Mouse (Mus musculus) hindbrain, postnatal 0 days (tissue): Measurements from ENCODE around the gene Wdr6. TPM values are rescaled to one million over a fixed set of nuclear protein-coding genes. Genes with fewer than 3 reads are reported as not detected.

ENCODE experiments used
- ATAC-seq: fragments of 200-750 bp; cut with Nextera tagmentation; 2 replicates; pipeline ENCODE4 v1.8.0; 2017; ENCODE audit warnings: mild to moderate bottlenecking, moderate TSS enrichment, moderate library complexity
- DNase-seq: peaks from one replicate; pipeline ENCODE4 v3.0.0-alpha.2; 2015; ENCODE audit warnings: low spot score
- H3K27ac ChIP-seq: fragments of 300-500 bp; sonication (generic); 2 replicates; pipeline ENCODE4 v1.5.1; 2014; ENCODE audit warnings: mild to moderate bottlenecking
- H3K27me3 ChIP-seq: fragments of 300-500 bp; sonication (generic); 2 replicates; pipeline ENCODE4 v1.6.1; 2014; ENCODE audit warnings: low read length, mixed read lengths; ENCODE audit not compliant: insufficient read depth
- H3K36me3 ChIP-seq: fragments of 300-500 bp; sonication (generic); 2 replicates; pipeline ENCODE4 v1.6.1; 2014; ENCODE audit warnings: low read length, mixed read lengths; ENCODE audit not compliant: insufficient read depth
- H3K4me1 ChIP-seq: fragments of 300-500 bp; sonication (generic); 2 replicates; pipeline ENCODE4 v1.6.1; 2014; ENCODE audit warnings: antibody characterized with exemption, low read length, mixed read lengths; ENCODE audit not compliant: insufficient read depth
- H3K4me2 ChIP-seq: fragments of 300-500 bp; sonication (generic); 2 replicates; pipeline ENCODE4 v1.6.1; 2014; ENCODE audit warnings: low read depth, mild to moderate bottlenecking, low read length, moderate library complexity, mixed read lengths
- H3K4me3 ChIP-seq: fragments of 300-500 bp; sonication (generic); 2 replicates; pipeline ENCODE4 v1.5.1; 2014; ENCODE audit warnings: low read length
- H3K9ac ChIP-seq: fragments of 300-500 bp; sonication (generic); replicated peaks from 2 replicates; pipeline ENCODE4 v1.6.1; 2014; ENCODE audit warnings: mild to moderate bottlenecking, low read length, moderate library complexity, mixed read lengths
- H3K9me3 ChIP-seq: fragments of 300-500 bp; sonication (generic); 2 replicates; pipeline ENCODE4 v1.6.1; 2016; ENCODE audit warnings: low read length, mixed read lengths
- CTCF ChIP-seq: IDR thresholded peaks from 2 replicates; pipeline ENCODE4 v1.5.1; 2016; ENCODE audit warnings: antibody characterized with exemption, control low read depth, low read depth
- WGBS: fragments of 180-500 bp; shearing (Covaris S2); extraction: QIAGEN DNeasy Blood & Tissue Kit; methylation state at CpG from one replicate; pipeline ENCODE4 v1.1.7; 2014; 5-methylcytosine and 5-hydroxymethylcytosine counted together
- polyA plus RNA-seq: library from polyadenylated mRNA; unstranded; fragments of >200 nt; fragmentation: Nextera tagmentation; extraction: Ambion mirVana; gene quantifications from 2 replicates; pipeline ENCODE4 v1.2.1, GENCODE M21; 2015
- total RNA-seq: library from RNA; depleted of rRNA; stranded (reverse); fragments of >200 nt; gene quantifications from 2 replicates; pipeline ENCODE4 v1.2.3, GENCODE M21; 2014

Wdr6 gene
- total and polyA plus RNA-seq, 2 experiments from 2014 or later, result 282 to 581 TPM

DNA sequence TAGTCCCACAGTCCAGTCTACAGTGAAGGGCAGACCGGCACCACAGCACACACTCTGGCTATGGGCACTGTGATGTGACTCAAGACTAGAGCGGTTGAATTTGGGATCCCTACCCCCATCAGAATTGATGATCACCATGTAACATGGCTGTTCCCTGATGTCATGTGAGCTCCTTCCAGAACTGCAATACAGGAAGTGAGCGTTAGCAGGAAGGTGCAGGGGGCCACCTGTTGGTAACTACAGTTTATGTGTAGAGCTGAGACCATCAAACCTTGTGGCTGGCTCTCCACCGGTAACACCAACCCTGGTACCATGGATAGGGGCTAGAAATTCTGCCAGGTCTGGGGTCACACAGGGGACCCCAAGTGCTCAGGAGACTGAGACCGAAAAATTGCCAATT is 10.7 kb upstream of the Wdr6 start:
- no peak overlapping the region for H3K4me2 ChIP-seq
- H3K9me3 ChIP-seq, result no peaks in the 10 kb centered on the region
- peak overlapping the region; percentile 95 for H3K27ac ChIP-seq
- peaks cover 32% of the 10 kb centered on the region for H3K4me1 ChIP-seq
- DNase-seq (peak; percentile 71), ATAC-seq (no peak)
- H3K27me3 ChIP-seq, result no peaks in the 10 kb centered on the region
- no peaks in the 10 kb centered on the region for H3K36me3 ChIP-seq
- H3K4me3 ChIP-seq, result no peak overlapping the region
- no peak overlapping the region for H3K9ac ChIP-seq
- peak; percentile 65 for TF ChIP-seq CTCF
- WGBS, result 66% methylated on average over 5 of the region's 5 CpGs

GRCm38 (mm10) chr9:108587571-108588180 is 9.1 kb upstream of the Wdr6 start:
- H3K27ac ChIP-seq, result peak overlapping the region; percentile 95
- H3K4me1 ChIP-seq, result peaks cover 32% of the 10 kb centered on the region
- H3K36me3 ChIP-seq, result no peaks in the 10 kb centered on the region
- ATAC-seq, result peak; percentile 97
- H3K9ac ChIP-seq, result peak overlapping the region; percentile 35; the same call in 1 of the 2 replicates
- no peaks in the 10 kb centered on the region for H3K27me3 ChIP-seq
- TF ChIP-seq CTCF, result no peak
- WGBS, result 1% methylated on average over 14 of the region's 14 CpGs
- peak overlapping the region; percentile 52 for H3K4me2 ChIP-seq
- peak; percentile 95 for DNase-seq
- 0 out of 2 replicates have a peak overlapping the region, but pooled peaks have one; percentile 14 for H3K4me3 ChIP-seq
- H3K9me3 ChIP-seq, result no peaks in the 10 kb centered on the region

DNA sequence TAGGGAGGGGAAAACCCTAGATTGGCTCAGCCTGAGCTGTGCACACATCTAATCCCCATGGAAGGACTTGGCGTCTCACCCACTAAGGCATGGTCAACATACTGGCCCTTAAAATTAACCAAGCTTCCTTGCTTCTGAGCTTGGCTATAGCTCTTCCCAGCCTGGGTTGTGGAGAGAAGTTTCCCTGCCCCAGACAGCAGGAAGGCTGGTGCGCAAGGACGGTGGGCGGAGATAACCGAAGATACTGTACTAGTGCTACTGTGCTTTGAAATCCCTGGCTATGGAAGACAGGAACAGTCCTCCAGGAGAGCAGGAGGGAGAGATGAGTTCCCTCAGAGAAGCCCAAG is 778 bp upstream of the Wdr6 start:
- no peaks in the 10 kb centered on the region for H3K27me3 ChIP-seq
- TF ChIP-seq CTCF, result no peak
- 58% methylated on average over 5 of the region's 5 CpGs for WGBS
- peaks cover 19% of the 10 kb centered on the region for H3K4me1 ChIP-seq
- H3K9me3 ChIP-seq, result no peaks in the 10 kb centered on the region
- peak overlapping the region; percentile 98 for H3K27ac ChIP-seq
- H3K9ac ChIP-seq, result peak overlapping the region; percentile 96
- peak overlapping the region; percentile 81 for H3K4me2 ChIP-seq
- no peak for ATAC-seq
- no peak for DNase-seq
- H3K4me3 ChIP-seq, result peak overlapping the region; percentile 71; the same call in 1 of the 2 replicates
- peaks cover 18% of the 10 kb centered on the region for H3K36me3 ChIP-seq

GRCm38 (mm10) chr9:108577934-108578544 is 500 bp downstream of the Wdr6 start:
- Histone ChIP-seq H3K27me3 (no peaks in the 10 kb centered on the region), H3K4me1 (peaks cover 19% of the 10 kb centered on the region), H3K9me3 (no peaks in the 10 kb centered on the region), H3K4me2 (peak overlapping the region; percentile 81), H3K36me3 (peaks cover 27% of the 10 kb centered on the region), H3K27ac (peak overlapping the region; percentile 98), H3K4me3 (peak overlapping the region; percentile 71), H3K9ac (peak overlapping the region; percentile 96)
- TF ChIP-seq CTCF, result no peak
- peak; percentile 74 for DNase-seq
- 0 out of 2 replicates have a peak, but pooled peaks have one; percentile 1 for ATAC-seq
- WGBS, result 1% methylated on average over 24 of the region's 24 CpGs

DNA sequence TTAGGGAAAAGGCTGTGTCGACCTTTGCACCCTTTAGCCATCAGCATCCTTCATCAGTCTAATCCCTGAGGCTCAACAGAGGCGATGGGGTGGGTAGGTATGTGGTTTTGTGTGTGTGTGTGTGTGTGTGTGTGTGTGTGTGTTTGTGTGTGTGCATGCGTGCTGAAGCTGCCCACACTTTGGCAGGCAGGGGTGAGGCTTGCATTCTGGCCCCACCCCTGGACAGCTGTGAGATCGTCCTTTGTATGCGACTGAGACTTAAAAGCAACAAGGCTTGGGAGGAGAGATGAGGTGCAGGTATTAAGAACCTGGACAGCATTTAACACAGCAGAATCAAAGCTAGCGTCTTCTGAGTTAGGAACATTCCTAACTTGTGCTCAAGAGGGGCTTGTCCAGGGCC is 1.5 kb downstream of the Wdr6 start:
- H3K4me2 ChIP-seq, result peak overlapping the region; percentile 81
- peak overlapping the region; percentile 71 for H3K4me3 ChIP-seq
- H3K36me3 ChIP-seq, result peaks cover 37% of the 10 kb centered on the region
- H3K27ac ChIP-seq, result no peak overlapping the region
- H3K9me3 ChIP-seq, result no peaks in the 10 kb centered on the region
- peak overlapping the region; percentile 96; the same call in 1 of the 2 replicates for H3K9ac ChIP-seq
- no peaks in the 10 kb centered on the region for H3K27me3 ChIP-seq
- no peak for DNase-seq
- TF ChIP-seq CTCF, result no peak
- 44% methylated on average over 6 of the region's 6 CpGs for WGBS
- ATAC-seq, result no peak
- peaks cover 19% of the 10 kb centered on the region for H3K4me1 ChIP-seq

GRCm38 (mm10) chr9:108575321-108576297 is 2.9 kb downstream of the Wdr6 start:
- Histone ChIP-seq H3K4me3 (no peak overlapping the region), H3K27ac (no peak overlapping the region), H3K9ac (0 out of 2 replicates have a peak overlapping the region, but pooled peaks have one; percentile 6), H3K4me1 (peaks cover 19% of the 10 kb centered on the region), H3K4me2 (peak overlapping the region; percentile 81; the same call in 1 of the 2 replicates), H3K36me3 (peaks cover 45% of the 10 kb centered on the region), H3K27me3 (no peaks in the 10 kb centered on the region), H3K9me3 (no peaks in the 10 kb centered on the region)
- ATAC-seq (no peak), DNase-seq (no peak)
- no peak for TF ChIP-seq CTCF
- WGBS, result 81% methylated on average over 37 of the region's 37 CpGs
